9 mouse cellular contexts compared by ENCODE assay signal in genomic region chr9:103013366-103013765, GRCm38 (mm10). TPM values are rescaled to one million over a fixed set of nuclear protein-coding genes. Genes with fewer than 3 reads are reported as not detected.
A peak's percentile ranks its signal among the peaks of the same experiment; 100 is the strongest.
DNase-seq lines count a peak whose midpoint lies in the region; ATAC-seq and TF ChIP-seq lines count a peak whose summit lies in the region.
"Had no signal": no experiment of that assay in that cellular context is flagged by ENCODE, and none has a peak within 500 bp of the region (broad histone marks: within the 10 kb centered on the region; RNA-seq: fewer than 3 reads in every experiment).

No protein-coding gene starts in this region.

- DNase-seq in forebrain, embryonic 10.5 days (ENCODE audit: extremely low spot score, low spot score) = peak; percentile 41
- DNase-seq in spleen, adult 2 months (ENCODE audit: low read depth in 1 of 2, low spot score in 2 of 2) = peak in 1 of 2 experiments; percentile 11
- no peak for DNase-seq in spleen, adult 12 weeks (ENCODE audit: low spot score)
- peak; percentile 29 to 43 for DNase-seq in cerebellum, postnatal 36 days
- peak; percentile 31 to 66 for DNase-seq in kidney, adult 8-10 months
- peak; percentile 68 to 83 for DNase-seq in lung, adult 18-20 months
- DNase-seq in splenic B cell, adult 2 months (ENCODE audit: low read depth, low spot score) = peak; percentile 15

- H3K27ac ChIP-seq in forebrain, embryonic 10.5 days = no peak overlapping the region
- no peak overlapping the region for H3K27ac ChIP-seq in forebrain, embryonic 15.5 days (replicated peaks)
- no peak overlapping the region for H3K27ac ChIP-seq in spleen, adult 2 months (ENCODE audit: insufficient read depth, low read length)
- H3K27ac ChIP-seq: midbrain, embryonic 12.5 days had no signal

- H3K36me3 ChIP-seq in forebrain, embryonic 10.5 days (replicated peaks) = no peaks in the 10 kb centered on the region
- no peaks in the 10 kb centered on the region for H3K36me3 ChIP-seq in forebrain, embryonic 15.5 days
- no peaks in the 10 kb centered on the region for H3K36me3 ChIP-seq in spleen, adult 2 months (ENCODE audit: control insufficient read depth, insufficient read depth, low read length)
- no peaks in the 10 kb centered on the region for H3K36me3 ChIP-seq in splenic B cell, adult 2 months (ENCODE audit: control insufficient read depth, insufficient read depth, low read length, poor library complexity, severe bottlenecking)
- H3K36me3 ChIP-seq: midbrain, embryonic 12.5 days had no signal

- H3K4me3 ChIP-seq in forebrain, embryonic 10.5 days = no peak overlapping the region
- H3K4me3 ChIP-seq in forebrain, embryonic 15.5 days = no peak overlapping the region
- H3K4me3 ChIP-seq in spleen, adult 2 months (ENCODE audit: extremely low read depth, insufficient read depth, insufficient read length) = no peak overlapping the region
- H3K4me3 ChIP-seq: midbrain, embryonic 12.5 days had no signal

- H3K27me3 ChIP-seq in forebrain, embryonic 10.5 days (ENCODE audit: poor library complexity, severe bottlenecking) = peaks cover 25% of the 10 kb centered on the region
- H3K27me3 ChIP-seq in forebrain, embryonic 15.5 days = peaks cover 9% of the 10 kb centered on the region; the same call in 1 of the 2 replicates
- H3K27me3 ChIP-seq in spleen, adult 2 months (ENCODE audit: control insufficient read depth, insufficient read depth, low read length) = no peaks in the 10 kb centered on the region
- H3K27me3 ChIP-seq in splenic B cell, adult 2 months (ENCODE audit: control insufficient read depth, insufficient read depth, low read length, poor library complexity, severe bottlenecking) = no peaks in the 10 kb centered on the region

- H3K4me2 ChIP-seq in forebrain, embryonic 15.5 days (replicated peaks) = no peak overlapping the region
- H3K4me2 ChIP-seq: midbrain, embryonic 12.5 days had no signal

- 8% methylated on average over 5 of the region's 5 CpGs for WGBS in forebrain, embryonic 10.5 days
- WGBS in forebrain, embryonic 15.5 days = 5% methylated on average over 5 of the region's 5 CpGs
- 16% methylated on average over 5 of the region's 5 CpGs for WGBS in spleen, adult 2 months

- H3K9ac ChIP-seq in forebrain, embryonic 15.5 days (replicated peaks) = no peak overlapping the region
- H3K9ac ChIP-seq: midbrain, embryonic 12.5 days had no signal

- no peaks in the 10 kb centered on the region for H3K9me3 ChIP-seq in forebrain, embryonic 10.5 days
- no peaks in the 10 kb centered on the region for H3K9me3 ChIP-seq in forebrain, embryonic 15.5 days
- H3K9me3 ChIP-seq: midbrain, embryonic 12.5 days had no signal

- TF ChIP-seq POLR2A in spleen, adult 2 months (IDR thresholded peaks at IDR 0.05; ENCODE audit: low read depth, low read length) = no peak

- peak; percentile 30; the same call in 1 of the 2 replicates for TF ChIP-seq CTCF in spleen, adult 2 months (IDR thresholded peaks at IDR 0.05; ENCODE audit: extremely low read depth, insufficient read depth, insufficient read length, insufficient replicate concordance)

- peaks cover 7% of the 10 kb centered on the region for H3K4me1 ChIP-seq in forebrain, embryonic 10.5 days
- peaks cover 4% of the 10 kb centered on the region for H3K4me1 ChIP-seq in forebrain, embryonic 15.5 days
- H3K4me1 ChIP-seq in spleen, adult 2 months (ENCODE audit: control insufficient read depth, insufficient read depth, insufficient read length) = no peaks in the 10 kb centered on the region; the same call in 1 of the 2 replicates

- no peak for ATAC-seq in forebrain, embryonic 15.5 days (replicated peaks)

RNA-seq across cellular contexts. Expression of gene Slco2a1, which starts 24.9 kb away (rescaled TPM):
- 0.12 and 0.34 TPM in 2 replicates for polyA plus RNA-seq in forebrain, embryonic 10.5 days (2016; fragmentation: Nextera tagmentation; extraction: Ambion mirVana)
- polyA plus RNA-seq in forebrain, embryonic 15.5 days (2015; fragmentation: Nextera tagmentation; extraction: Ambion mirVana) = 1.6 TPM in 2 replicates
- 57.0 and 67.5 TPM in 2 replicates for polyA plus RNA-seq in spleen, adult 2 months (2012; rRNA removed)

Comparison
In these comparisons a context has a peak if more than half of its experiments do, and no peak if none do; other contexts are left out.
1. RNA of gene Slco2a1, which starts 24.9 kb away (polyA plus RNA-seq): 57.0 to 67.5 TPM in spleen, adult 2 months; 1.6 TPM in forebrain, embryonic 15.5 days and 0.12 to 0.34 TPM in forebrain, embryonic 10.5 days; every median in the first group is over 10 times any median in the second.